Mouse (Mus musculus) liver, adult 2 months (tissue): ENCODE measurements around the gene Tdg.

Source experiments
- CTCF ChIP-seq: fragments of 200-500 bp; IDR thresholded peaks from 2 replicates; pipeline ENCODE4 v1.5.1; 2011; ENCODE audit warnings: low read depth, low read length, control low read depth
- POLR2A ChIP-seq: fragments of 200-500 bp; IDR thresholded peaks from 2 replicates; pipeline ENCODE4 v1.6.1; 2011; ENCODE audit warnings: low read length, control low read depth; ENCODE audit not compliant: insufficient read depth; ENCODE audit errors: extremely low read depth

DNA sequence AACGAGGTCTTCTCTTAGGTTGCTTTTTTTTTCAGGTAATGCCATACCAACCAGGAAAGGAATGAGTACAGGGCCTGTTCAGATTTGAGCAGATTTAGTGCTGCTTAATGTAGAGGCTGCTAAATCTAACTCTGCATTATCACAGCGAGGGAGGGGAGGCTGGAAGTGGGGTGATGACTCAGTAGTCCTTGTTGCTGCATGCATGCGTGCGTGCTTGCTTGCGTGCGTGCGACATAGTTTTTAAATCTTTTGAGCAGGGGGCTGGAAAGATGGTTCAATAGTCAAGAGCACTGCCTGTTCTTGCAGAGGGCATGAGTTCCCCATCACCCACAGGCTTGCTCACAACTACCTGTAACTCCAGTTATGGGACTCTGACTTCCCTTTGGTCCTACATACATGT, 4.7 kb downstream of the Tdg start:
- no peak for TF ChIP-seq POLR2A
- TF ChIP-seq CTCF = no peak
